Mouse (Mus musculus) bone marrow, adult 2 months (tissue): ENCODE results near the gene Erv3.

Experiments
- CTCF ChIP-seq: fragments of 200-500 bp; IDR thresholded peaks from 2 replicates; pipeline ENCODE4 v1.5.1; 2011; ENCODE audit warnings: low read length, control low read depth; ENCODE audit not compliant: control insufficient read depth, insufficient read depth
- POLR2A ChIP-seq: fragments of 200-500 bp; IDR thresholded peaks from 2 replicates; pipeline ENCODE4 v1.6.1; 2011; ENCODE audit warnings: low read depth, mild to moderate bottlenecking, control low read depth, low read length, borderline replicate concordance; ENCODE audit not compliant: control insufficient read depth

GRCm38 (mm10) chr2:131831861-131832260, 27.7 kb downstream of the Erv3 start:
- TF ChIP-seq CTCF, result no peak
- TF ChIP-seq POLR2A, result no peak
